Mouse (Mus musculus) neural tube, embryonic 12.5 days (tissue): ENCODE data around the gene Syt2. TPM values are rescaled to one million over a fixed set of nuclear protein-coding genes. Genes with fewer than 3 reads are reported as not detected.

Experiments used
- ATAC-seq: fragments of 200-750 bp; cut with Nextera tagmentation; 2 replicates; pipeline ENCODE4 v1.8.0; 2017; ENCODE audit warnings: low read depth, mild to moderate bottlenecking, moderate TSS enrichment, moderate library complexity; ENCODE audit not compliant: low FRiP score
- H3K27ac ChIP-seq: fragments of 300-500 bp; sonication (generic); 2 replicates; pipeline ENCODE4 v1.5.1; 2016
- H3K27me3 ChIP-seq: fragments of 300-500 bp; sonication (generic); replicated peaks from 2 replicates; pipeline ENCODE4 v1.6.1; 2016; ENCODE audit warnings: mild to moderate bottlenecking
- H3K36me3 ChIP-seq: fragments of 300-500 bp; sonication (generic); 2 replicates; pipeline ENCODE4 v1.6.1; 2016; ENCODE audit warnings: mild to moderate bottlenecking
- H3K4me1 ChIP-seq: fragments of 300-500 bp; sonication (generic); 2 replicates; pipeline ENCODE4 v1.6.1; 2016
- H3K4me2 ChIP-seq: fragments of 300-500 bp; sonication (generic); replicated peaks from 2 replicates; pipeline ENCODE4 v1.6.1; 2016; ENCODE audit warnings: mild to moderate bottlenecking
- H3K4me3 ChIP-seq: fragments of 300-500 bp; sonication (generic); 2 replicates; pipeline ENCODE4 v1.5.1; 2016
- H3K9ac ChIP-seq: fragments of 300-500 bp; sonication (generic); 2 replicates; pipeline ENCODE4 v1.6.1; 2016; ENCODE audit warnings: mild to moderate bottlenecking
- H3K9me3 ChIP-seq: fragments of 300-500 bp; sonication (generic); 2 replicates; pipeline ENCODE4 v1.6.1; 2016; ENCODE audit warnings: mild to moderate bottlenecking
- WGBS: fragments of 180-500 bp; shearing (Covaris S2); methylation state at CpG from one replicate; pipeline ENCODE4 v1.1.7; 2016; 5-methylcytosine and 5-hydroxymethylcytosine counted together
- polyA plus RNA-seq: library from polyadenylated mRNA; unstranded; fragments of >200 nt; fragmentation: Nextera tagmentation; extraction: Ambion mirVana; gene quantifications from 2 replicates; pipeline ENCODE4 v1.2.1, GENCODE M21; 2016

Syt2 gene
- polyA plus RNA-seq, 1 experiment from 2014 or later: 9.8 TPM

- H3K9me3 ChIP-seq: no peaks in the 10 kb centered on the region
- under 1% methylated on average over 46 of the region's 46 CpGs for WGBS
- peak; percentile 33 for ATAC-seq
These were observed 62.4 kb downstream of the Syt2 start for GRCm38 (mm10) chr1:134708801-134709385.

GRCm38 (mm10) chr1:134709411-134710306 lies 63.2 kb downstream of the Syt2 start:
- Histone ChIP-seq H3K9me3 (no peaks in the 10 kb centered on the region), H3K36me3 (no peaks in the 10 kb centered on the region), H3K4me2 (peak overlapping the region; percentile 96), H3K4me3 (peak overlapping the region; percentile 51), H3K4me1 (peaks cover 50% of the 10 kb centered on the region), H3K27ac (no peak overlapping the region), H3K9ac (peak overlapping the region; percentile 63), H3K27me3 (peaks cover 42% of the 10 kb centered on the region)
- ATAC-seq: 0 out of 2 replicates have a peak, but pooled peaks have one; percentile 10
- 9% methylated on average over 26 of the region's 26 CpGs for WGBS

More at GRCm38 (mm10) chr1:134708801-134709385, 62.4 kb downstream of the Syt2 start:
- peak overlapping the region; percentile 51 for H3K4me3 ChIP-seq
- H3K36me3 ChIP-seq: no peaks in the 10 kb centered on the region
- peaks cover 44% of the 10 kb centered on the region for H3K4me1 ChIP-seq
- H3K27me3 ChIP-seq: peaks cover 42% of the 10 kb centered on the region
- peak overlapping the region; percentile 96 for H3K4me2 ChIP-seq
- peak overlapping the region; percentile 63 for H3K9ac ChIP-seq
- no peak overlapping the region for H3K27ac ChIP-seq

GRCm38 (mm10) chr1:134711061-134711460 lies 64.6 kb downstream of the Syt2 start:
- H3K4me3 ChIP-seq: no peak overlapping the region
- no peak overlapping the region for H3K27ac ChIP-seq
- H3K36me3 ChIP-seq: no peaks in the 10 kb centered on the region
- peaks cover 46% of the 10 kb centered on the region for H3K4me1 ChIP-seq
- no peaks in the 10 kb centered on the region for H3K9me3 ChIP-seq
- no peak overlapping the region for H3K4me2 ChIP-seq
- no peak for ATAC-seq
- 29% methylated on average over 7 of the region's 7 CpGs for WGBS
- H3K9ac ChIP-seq: no peak overlapping the region
- H3K27me3 ChIP-seq: peaks cover 38% of the 10 kb centered on the region

GRCm38 (mm10) chr1:134711653-134712052 lies 65.2 kb downstream of the Syt2 start:
- no peak overlapping the region for H3K4me3 ChIP-seq
- no peaks in the 10 kb centered on the region for H3K36me3 ChIP-seq
- H3K9ac ChIP-seq: no peak overlapping the region
- 70% methylated on average over 5 of the region's 5 CpGs for WGBS
- H3K4me1 ChIP-seq: peaks cover 46% of the 10 kb centered on the region
- no peak for ATAC-seq
- no peaks in the 10 kb centered on the region for H3K9me3 ChIP-seq
- no peak overlapping the region for H3K4me2 ChIP-seq
- H3K27ac ChIP-seq: no peak overlapping the region
- peaks cover 32% of the 10 kb centered on the region for H3K27me3 ChIP-seq

GRCm38 (mm10) chr1:134712781-134713299 lies 66.4 kb downstream of the Syt2 start:
- H3K27me3 ChIP-seq: peaks cover 22% of the 10 kb centered on the region
- H3K9ac ChIP-seq: no peak overlapping the region
- peak overlapping the region; percentile 51; the same call in 1 of the 2 replicates for H3K27ac ChIP-seq
- H3K4me2 ChIP-seq: no peak overlapping the region
- H3K4me3 ChIP-seq: no peak overlapping the region
- H3K9me3 ChIP-seq: no peaks in the 10 kb centered on the region
- no peaks in the 10 kb centered on the region for H3K36me3 ChIP-seq
- ATAC-seq: no peak
- peaks cover 46% of the 10 kb centered on the region for H3K4me1 ChIP-seq
- WGBS: 75% methylated on average over 9 of the region's 9 CpGs

- H3K27ac ChIP-seq: peak overlapping the region; percentile 51; the same call in 1 of the 2 replicates
- peaks cover 16% of the 10 kb centered on the region for H3K27me3 ChIP-seq
- peak; percentile 52 for ATAC-seq
- H3K9ac ChIP-seq: no peak overlapping the region
- H3K4me3 ChIP-seq: no peak overlapping the region
- 5% methylated on average over 11 of the region's 11 CpGs for WGBS
- peak overlapping the region; percentile 10; the same call in 1 of the 2 replicates for H3K4me2 ChIP-seq
- no peaks in the 10 kb centered on the region for H3K36me3 ChIP-seq
- peaks cover 41% of the 10 kb centered on the region for H3K4me1 ChIP-seq
- H3K9me3 ChIP-seq: no peaks in the 10 kb centered on the region
These were observed 67.0 kb downstream of the Syt2 start for GRCm38 (mm10) chr1:134713421-134713969.

GRCm38 (mm10) chr1:134714166-134714565 lies 67.7 kb downstream of the Syt2 start:
- Histone ChIP-seq H3K27me3 (peaks cover 15% of the 10 kb centered on the region; the same call in 1 of the 2 replicates), H3K9me3 (no peaks in the 10 kb centered on the region), H3K36me3 (no peaks in the 10 kb centered on the region), H3K4me1 (peaks cover 41% of the 10 kb centered on the region), H3K27ac (no peak overlapping the region), H3K4me3 (no peak overlapping the region), H3K9ac (no peak overlapping the region), H3K4me2 (no peak overlapping the region)
- 34% methylated on average over 8 of the region's 8 CpGs for WGBS
- ATAC-seq: peak; percentile 35; the same call in 1 of the 2 replicates

GRCm38 (mm10) chr1:134715092-134715491 lies 68.6 kb downstream of the Syt2 start:
- no peaks in the 10 kb centered on the region for H3K36me3 ChIP-seq
- peaks cover 33% of the 10 kb centered on the region for H3K4me1 ChIP-seq
- H3K27me3 ChIP-seq: peaks cover 11% of the 10 kb centered on the region; the same call in 1 of the 2 replicates
- no peak overlapping the region for H3K4me3 ChIP-seq
- no peak overlapping the region for H3K4me2 ChIP-seq
- H3K9me3 ChIP-seq: no peaks in the 10 kb centered on the region
- WGBS: 63% methylated on average over 5 of the region's 5 CpGs
- no peak overlapping the region for H3K27ac ChIP-seq
- no peak for ATAC-seq
- H3K9ac ChIP-seq: no peak overlapping the region

- Histone ChIP-seq H3K4me2 (no peak overlapping the region), H3K27ac (no peak overlapping the region), H3K4me3 (no peak overlapping the region), H3K36me3 (no peaks in the 10 kb centered on the region), H3K9ac (no peak overlapping the region), H3K4me1 (0 out of 2 replicates have a peak, but pooled peaks cover 6% of the 10 kb centered on the region), H3K27me3 (no peaks in the 10 kb centered on the region), H3K9me3 (no peaks in the 10 kb centered on the region)
- no peak for ATAC-seq
- WGBS: 66% methylated on average over 12 of the region's 12 CpGs
These were observed 73.3 kb downstream of the Syt2 start for GRCm38 (mm10) chr1:134719718-134720304.

GRCm38 (mm10) chr1:134721486-134721885 lies 75.0 kb downstream of the Syt2 start:
- Histone ChIP-seq H3K27ac (no peak overlapping the region), H3K9me3 (no peaks in the 10 kb centered on the region), H3K9ac (no peak overlapping the region), H3K4me1 (0 out of 2 replicates have a peak, but pooled peaks cover 6% of the 10 kb centered on the region), H3K27me3 (no peaks in the 10 kb centered on the region), H3K4me2 (no peak overlapping the region), H3K36me3 (no peaks in the 10 kb centered on the region), H3K4me3 (no peak overlapping the region)
- no peak for ATAC-seq
- 81% methylated on average over 5 of the region's 5 CpGs for WGBS

- ATAC-seq: no peak
- 92% methylated on average over 7 of the region's 7 CpGs for WGBS
- H3K4me1 ChIP-seq: 0 out of 2 replicates have a peak, but pooled peaks cover 6% of the 10 kb centered on the region
- no peak overlapping the region for H3K27ac ChIP-seq
- H3K4me3 ChIP-seq: no peak overlapping the region
- no peak overlapping the region for H3K9ac ChIP-seq
- no peaks in the 10 kb centered on the region for H3K9me3 ChIP-seq
- H3K36me3 ChIP-seq: no peaks in the 10 kb centered on the region
- H3K4me2 ChIP-seq: no peak overlapping the region
- H3K27me3 ChIP-seq: no peaks in the 10 kb centered on the region
These were observed 76.4 kb downstream of the Syt2 start for GRCm38 (mm10) chr1:134722891-134723290.
